Mouse (Mus musculus): ENCODE results near the gene Gm20388.

- TF ChIP-seq CTCF (IDR thresholded peaks at IDR 0.05; ENCODE audit: low read depth, low read length) (no peak), GATA1 (IDR thresholded peaks at IDR 0.05; ENCODE audit: borderline replicate concordance, low read length) (no peak)
Measured at GRCm38 (mm10) chr8:121763700-121764013, 1853.0 kb downstream of the Gm20388 start.

Data from G1E (cell line).